Mouse (Mus musculus): Measurements from ENCODE around the gene Tnrc18. TPM values are rescaled to one million over a fixed set of nuclear protein-coding genes. Genes with fewer than 3 reads are reported as not detected.

The Tnrc18 gene
- total and polyA plus RNA-seq, 3 experiments = 0.71 to 7.7 (median 5.2) TPM

- H3K4me1 ChIP-seq (ENCODE audit: control insufficient read depth in 1 of 2, insufficient read depth in 2 of 2) = peaks cover 9 to 36% of the 10 kb centered on the region in 2 experiments; a peak in 3 of 4 replicates
- dilution Hi-C loops (cut with MboI; ENCODE audit: extremely low pct_ligation_motif_present, extremely low pct_unique_long_range_greater_than_20kb, low sequenced_read_pairs) (no loop called here), in situ Hi-C loops (cut with MboI; ENCODE audit: low pct_ligation_motif_present, low pct_unique_long_range_greater_than_20kb, low sequenced_read_pairs) (no loop called here)
- no peaks in the 10 kb centered on the region for H3K27me3 ChIP-seq (replicated peaks)
- peaks cover 13 to 73% of the 10 kb centered on the region in 2 experiments for H3K36me3 ChIP-seq (replicated peaks in 1 of 2; ENCODE audit: control insufficient read depth in 1 of 2, insufficient read depth in 1 of 2, low read length in 1 of 2)
- DNase-seq (ENCODE audit: extremely low read depth) = no peak
- H3K4me2 ChIP-seq (ENCODE audit: insufficient read depth, low read depth, poor library complexity, severe bottlenecking) = no peak overlapping the region
- H3K27ac ChIP-seq (ENCODE audit: insufficient read depth, low read depth) = no peak overlapping the region
- peaks cover 30% of the 10 kb centered on the region for H3K79me2 ChIP-seq (replicated peaks; ENCODE audit: control insufficient read depth, extremely low read depth, insufficient read depth, poor library complexity, severe bottlenecking)
- TF ChIP-seq RAD21 (IDR thresholded peaks at IDR 0.05; ENCODE audit: low read depth, low read length) = no peak
- no peak for TF ChIP-seq JUN (IDR thresholded peaks at IDR 0.05; ENCODE audit: insufficient read depth, low read depth, low read length)
- TF ChIP-seq CHD2 (IDR thresholded peaks at IDR 0.05; ENCODE audit: low read length) = no peak
- no peak for TF ChIP-seq ZC3H11A (IDR thresholded peaks at IDR 0.05; ENCODE audit: low read depth, low read length)
- no peak for TF ChIP-seq HCFC1 (IDR thresholded peaks at IDR 0.05; ENCODE audit: low read depth, low read length)
- no peak for TF ChIP-seq IRF4 (IDR thresholded peaks at IDR 0.05; ENCODE audit: low read depth, low read length)
- no peak for TF ChIP-seq KAT2A (IDR thresholded peaks at IDR 0.05; ENCODE audit: insufficient replicate concordance, low read length)
- no peak for TF ChIP-seq SIN3A (IDR thresholded peaks at IDR 0.05; ENCODE audit: low read length)
- no peak for TF ChIP-seq JUND (conservative IDR thresholded peaks at IDR 0.05; ENCODE audit: low read depth, low read length)
- no peak for TF ChIP-seq MAZ (IDR thresholded peaks at IDR 0.05; ENCODE audit: low read depth, low read length)
- no peak overlapping the region for H3K4me3 ChIP-seq (replicated peaks in 1 of 3; ENCODE audit: low read depth in 2 of 3, low read length in 2 of 3, poor library complexity in 1 of 3)
- H3K9ac ChIP-seq (ENCODE audit: insufficient read depth, low read depth) = no peak overlapping the region
- no peaks in the 10 kb centered on the region for H3K9me3 ChIP-seq (replicated peaks; ENCODE audit: low read length)
Measured at GRCm38 (mm10) chr5:142780579-142780978, 36.9 kb downstream of the Tnrc18 start.

DNA sequence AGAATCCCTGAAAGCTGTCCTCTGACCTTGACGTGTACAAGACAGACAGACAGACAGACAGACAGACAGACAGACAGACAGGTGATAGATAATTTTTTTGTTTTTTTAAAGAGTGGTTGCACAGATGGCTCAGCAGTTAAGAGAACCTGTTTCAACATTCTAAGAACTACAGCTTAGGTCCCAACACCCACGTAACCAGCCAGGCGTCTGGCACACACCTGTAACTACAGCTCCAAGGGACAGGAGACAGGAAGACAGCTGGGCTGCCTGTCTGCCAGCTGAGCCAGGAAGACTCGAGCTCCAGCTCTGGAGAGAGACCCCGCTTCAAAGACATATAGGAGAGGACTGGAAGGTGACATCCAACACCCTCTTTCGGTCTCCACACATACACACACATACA, 38.6 kb downstream of the Tnrc18 start:
- Histone ChIP-seq H3K9me3 (replicated peaks; ENCODE audit: low read length) (no peaks in the 10 kb centered on the region), H3K4me1 (ENCODE audit: control insufficient read depth in 1 of 2, insufficient read depth in 2 of 2) (peaks cover 6 to 33% of the 10 kb centered on the region in 2 experiments; a peak in 3 of 4 replicates), H3K36me3 (replicated peaks in 1 of 2; ENCODE audit: control insufficient read depth in 1 of 2, insufficient read depth in 1 of 2, low read length in 1 of 2) (peaks cover 24 to 78% of the 10 kb centered on the region in 2 experiments), H3K9ac (ENCODE audit: insufficient read depth, low read depth) (no peak overlapping the region), H3K4me3 (replicated peaks in 1 of 3; ENCODE audit: low read depth in 2 of 3, low read length in 2 of 3, poor library complexity in 1 of 3) (no peak overlapping the region), H3K27me3 (replicated peaks) (no peaks in the 10 kb centered on the region), H3K4me2 (ENCODE audit: insufficient read depth, low read depth, poor library complexity, severe bottlenecking) (no peak overlapping the region), H3K79me2 (replicated peaks; ENCODE audit: control insufficient read depth, extremely low read depth, insufficient read depth, poor library complexity, severe bottlenecking) (peaks cover 21% of the 10 kb centered on the region), H3K27ac (ENCODE audit: insufficient read depth, low read depth) (no peak overlapping the region)
- DNase-seq (ENCODE audit: extremely low read depth) = no peak
- TF ChIP-seq UBTF (IDR thresholded peaks at IDR 0.05; ENCODE audit: low read depth, low read length) (no peak), E2F4 (IDR thresholded peaks at IDR 0.05; ENCODE audit: insufficient replicate concordance, low read depth, low read length) (no peak), ZNF384 (IDR thresholded peaks at IDR 0.05; ENCODE audit: low read depth, low read length) (no peak), CTCF (conservative IDR thresholded peaks at IDR 0.05 in 1 of 2, IDR thresholded peaks at IDR 0.05 in 1 of 2; ENCODE audit: low read depth in 2 of 2, low read length in 2 of 2) (no peak), SIN3A (IDR thresholded peaks at IDR 0.05; ENCODE audit: low read length) (no peak), ZKSCAN1 (IDR thresholded peaks at IDR 0.05; ENCODE audit: borderline replicate concordance, low read depth, low read length) (no peak), BHLHE40 (IDR thresholded peaks at IDR 0.05; ENCODE audit: low read depth, low read length) (no peak)
- in situ Hi-C loops (cut with MboI; ENCODE audit: low pct_ligation_motif_present, low pct_unique_long_range_greater_than_20kb, low sequenced_read_pairs) = no loop called here
- dilution Hi-C loops (cut with MboI; ENCODE audit: extremely low pct_ligation_motif_present, extremely low pct_unique_long_range_greater_than_20kb, low sequenced_read_pairs) = no loop called here

Measured in CH12.LX (cell line).